Mouse (Mus musculus): Measurements from ENCODE around the gene 1110051M20Rik. TPM values are rescaled to one million over a fixed set of nuclear protein-coding genes. Genes with fewer than 3 reads are reported as not detected.

Gene 1110051M20Rik
- polyA plus RNA-seq, 2 experiments = 1.6 to 6.6 TPM

DNA sequence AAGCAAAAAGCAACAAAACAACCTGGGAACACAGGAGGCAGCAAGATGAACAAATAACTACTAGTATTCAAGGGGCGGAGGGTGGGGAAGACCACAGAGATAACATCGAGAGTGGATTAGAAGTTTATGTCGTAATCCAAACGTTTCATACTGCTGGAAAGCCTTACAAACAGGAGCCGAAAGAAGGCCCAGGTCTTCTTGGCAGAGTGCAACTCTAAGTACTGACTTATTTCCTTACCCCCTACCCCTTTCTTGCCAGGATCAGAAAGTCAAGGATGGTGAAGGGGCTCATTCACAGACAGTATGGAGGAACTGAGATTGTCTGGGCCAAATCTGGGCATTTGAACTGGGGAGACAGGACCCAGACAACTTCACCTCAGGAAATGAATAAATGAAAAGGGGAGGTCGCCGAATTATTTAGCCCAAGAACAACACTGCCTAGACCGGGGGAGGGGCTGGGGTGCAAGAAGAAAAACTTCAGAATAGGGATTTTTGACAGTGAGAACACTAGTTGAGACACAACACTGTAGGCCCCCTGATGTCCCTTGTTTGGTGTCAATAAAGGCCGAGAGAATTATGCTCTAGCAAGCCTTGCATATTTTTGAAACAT, 12.1 kb upstream of the 1110051M20Rik start:
- no peak overlapping the region for H3K9ac ChIP-seq (replicated peaks)
- H3K27me3 ChIP-seq (ENCODE audit: control insufficient read depth, insufficient read depth, low read length) = peaks cover 56% of the 10 kb centered on the region
- WGBS (ENCODE audit: insufficient replicate concordance) = 27% methylated on average over 9 of the region's 9 CpGs
- ATAC-seq (ENCODE audit: insufficient read depth) = peak; percentile 7; the same call in 1 of the 2 replicates
- H3K36me3 ChIP-seq (replicated peaks; ENCODE audit: control insufficient read depth, insufficient read depth, low read depth) = no peaks in the 10 kb centered on the region
- peak overlapping the region; percentile 71 for H3K4me2 ChIP-seq (ENCODE audit: low read depth)
- H3K4me3 ChIP-seq (ENCODE audit: insufficient read depth in 1 of 2, low read depth in 2 of 2, low read length in 2 of 2) = peak overlapping the region; percentile 14 to 62; a peak in 3 of 4 replicates
- H3K4me1 ChIP-seq (replicated peaks; ENCODE audit: control insufficient read depth in 2 of 2, insufficient read depth in 2 of 2, low read length in 1 of 2) = peaks cover 5 to 16% of the 10 kb centered on the region in 2 experiments
- no peaks in the 10 kb centered on the region; the same call in 1 of the 2 replicates for H3K9me3 ChIP-seq (ENCODE audit: control insufficient read depth, low read length)
- TF ChIP-seq EP300 (IDR thresholded peaks at IDR 0.05; ENCODE audit: low read depth) (no peak), CTCF (IDR thresholded peaks at IDR 0.05; ENCODE audit: low read depth) (no peak)
- DNase-seq (ENCODE audit: low read depth in 3 of 3, low spot score in 3 of 3) = no peak
- H3K27ac ChIP-seq = no peak overlapping the region

DNA sequence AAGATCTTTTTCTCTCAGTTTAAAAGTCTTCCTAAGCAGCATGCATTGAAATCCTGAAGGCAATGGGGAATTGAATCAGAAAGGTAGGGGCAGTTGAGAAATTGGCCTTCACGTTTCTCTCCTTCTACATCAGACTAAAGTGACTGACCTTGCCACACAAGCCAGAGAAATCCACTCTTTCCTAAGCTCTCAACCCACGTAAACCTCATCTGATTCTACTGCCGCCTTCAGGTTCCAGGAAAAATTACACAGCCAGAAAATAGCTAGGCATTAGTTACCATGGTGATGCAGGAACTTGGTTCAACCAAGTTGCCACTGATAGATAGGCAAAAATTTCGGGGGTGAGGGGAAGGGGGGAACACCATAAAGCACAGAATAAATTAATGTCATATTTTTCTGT, 11.3 kb upstream of the 1110051M20Rik start:
- no peak for ATAC-seq (ENCODE audit: insufficient read depth)
- WGBS (ENCODE audit: insufficient replicate concordance) = 4% methylated on average over 4 of the region's 4 CpGs

DNA sequence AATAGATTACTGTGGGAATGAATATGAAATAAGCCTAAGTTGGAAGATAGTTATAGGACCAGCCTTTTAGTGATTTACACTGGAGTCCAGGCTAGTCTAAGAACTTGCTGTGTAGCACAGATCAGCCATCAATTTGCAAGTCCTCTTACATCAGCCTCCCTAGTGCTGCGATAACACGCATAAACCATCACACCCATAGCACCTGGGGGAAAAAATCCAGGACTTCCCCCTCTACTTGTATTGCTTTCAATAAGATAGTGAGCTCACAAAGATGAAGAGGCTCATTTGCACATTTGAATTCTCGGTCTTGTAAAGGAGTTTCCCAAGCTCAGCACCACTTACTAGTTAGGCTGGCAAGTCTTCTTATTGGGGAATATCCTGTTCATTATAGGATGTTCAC, 9.9 kb upstream of the 1110051M20Rik start:
- DNase-seq (ENCODE audit: low read depth in 3 of 3, low spot score in 3 of 3) (no peak), ATAC-seq (ENCODE audit: insufficient read depth) (no peak)
- Histone ChIP-seq H3K4me1 (replicated peaks; ENCODE audit: control insufficient read depth in 2 of 2, insufficient read depth in 2 of 2, low read length in 1 of 2) (peaks cover 5 to 14% of the 10 kb centered on the region in 2 experiments), H3K4me3 (ENCODE audit: insufficient read depth in 1 of 2, low read depth in 2 of 2, low read length in 2 of 2) (no peak overlapping the region), H3K9me3 (ENCODE audit: control insufficient read depth, low read length) (no peaks in the 10 kb centered on the region), H3K4me2 (ENCODE audit: low read depth) (no peak overlapping the region), H3K9ac (replicated peaks) (no peak overlapping the region), H3K36me3 (replicated peaks; ENCODE audit: control insufficient read depth, insufficient read depth, low read depth) (no peaks in the 10 kb centered on the region), H3K27ac (no peak overlapping the region), H3K27me3 (ENCODE audit: control insufficient read depth, insufficient read depth, low read length) (peaks cover 46% of the 10 kb centered on the region)
- TF ChIP-seq CTCF (IDR thresholded peaks at IDR 0.05; ENCODE audit: low read depth) (no peak), EP300 (IDR thresholded peaks at IDR 0.05; ENCODE audit: low read depth) (no peak)
- WGBS (ENCODE audit: insufficient replicate concordance) = 66% methylated on average over 3 of the region's 3 CpGs

More for the DNA sequence above, 11.3 kb upstream of the 1110051M20Rik start:
- Histone ChIP-seq H3K9me3 (ENCODE audit: control insufficient read depth, low read length) (no peaks in the 10 kb centered on the region; the same call in 1 of the 2 replicates), H3K9ac (replicated peaks) (no peak overlapping the region), H3K27ac (no peak overlapping the region), H3K27me3 (ENCODE audit: control insufficient read depth, insufficient read depth, low read length) (peaks cover 56% of the 10 kb centered on the region), H3K4me2 (ENCODE audit: low read depth) (no peak overlapping the region), H3K36me3 (replicated peaks; ENCODE audit: control insufficient read depth, insufficient read depth, low read depth) (no peaks in the 10 kb centered on the region), H3K4me3 (ENCODE audit: insufficient read depth in 1 of 2, low read depth in 2 of 2, low read length in 2 of 2) (no peak overlapping the region), H3K4me1 (replicated peaks; ENCODE audit: control insufficient read depth in 2 of 2, insufficient read depth in 2 of 2, low read length in 1 of 2) (peaks cover 5 to 16% of the 10 kb centered on the region in 2 experiments)
- peak in 1 of 3 experiments; percentile 37 for DNase-seq (ENCODE audit: low read depth in 3 of 3, low spot score in 3 of 3)
- TF ChIP-seq CTCF (IDR thresholded peaks at IDR 0.05; ENCODE audit: low read depth) (peak; percentile 58), EP300 (IDR thresholded peaks at IDR 0.05; ENCODE audit: low read depth) (no peak)

DNA sequence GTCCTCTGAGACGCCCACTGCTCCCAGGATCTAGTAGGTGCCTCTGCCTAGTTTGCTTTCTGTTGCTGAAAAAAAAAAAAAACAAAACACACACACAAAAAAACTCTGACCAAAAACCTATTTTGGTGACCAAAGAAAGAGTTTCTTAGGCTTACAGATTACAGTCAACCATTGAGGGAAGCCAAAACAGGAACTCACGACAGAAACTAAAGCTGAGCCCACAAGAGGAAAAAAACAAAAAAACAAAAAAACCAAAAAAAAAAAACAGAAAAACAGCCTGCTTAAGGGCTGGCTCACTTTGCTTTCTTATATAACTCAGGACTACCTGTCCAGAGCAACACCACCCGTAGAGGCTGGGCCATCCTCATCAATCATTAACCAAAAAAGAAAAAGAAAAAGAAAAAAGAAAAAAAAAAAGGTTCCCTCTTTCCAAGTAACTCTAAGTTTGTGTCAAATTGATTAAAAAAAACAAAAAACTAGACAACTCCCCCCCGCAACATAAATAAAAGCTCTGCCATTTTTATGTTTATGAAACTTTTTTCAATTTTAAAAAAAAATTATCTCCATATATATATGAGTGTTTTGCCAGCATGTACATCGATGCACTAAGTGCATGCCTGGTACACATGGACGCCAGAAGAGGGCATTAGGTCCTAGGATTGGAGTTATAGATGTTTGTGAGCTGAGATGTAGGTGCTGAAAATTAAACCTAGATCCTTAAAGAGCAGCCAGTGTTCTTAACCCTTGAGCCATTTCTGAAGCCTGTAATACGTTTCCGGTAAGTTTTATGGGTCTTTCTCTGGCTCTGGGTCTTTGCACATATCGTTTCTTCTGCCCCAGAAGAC, 8.9 kb upstream of the 1110051M20Rik start:
- H3K4me1 ChIP-seq (replicated peaks; ENCODE audit: control insufficient read depth in 2 of 2, insufficient read depth in 2 of 2, low read length in 1 of 2) = peaks cover 5 to 14% of the 10 kb centered on the region in 2 experiments
- H3K9me3 ChIP-seq (ENCODE audit: control insufficient read depth, low read length) = no peaks in the 10 kb centered on the region
- no peak for DNase-seq (ENCODE audit: low read depth in 3 of 3, low spot score in 3 of 3)
- no peak overlapping the region for H3K4me3 ChIP-seq (ENCODE audit: insufficient read depth in 1 of 2, low read depth in 2 of 2, low read length in 2 of 2)
- no peak for TF ChIP-seq CTCF (IDR thresholded peaks at IDR 0.05; ENCODE audit: low read depth)
- TF ChIP-seq EP300 (IDR thresholded peaks at IDR 0.05; ENCODE audit: low read depth) = no peak
- no peaks in the 10 kb centered on the region for H3K36me3 ChIP-seq (replicated peaks; ENCODE audit: control insufficient read depth, insufficient read depth, low read depth)
- WGBS (ENCODE audit: insufficient replicate concordance) = 52% methylated on average over 9 of the region's 9 CpGs
- no peak overlapping the region for H3K27ac ChIP-seq
- H3K9ac ChIP-seq (replicated peaks) = no peak overlapping the region
- no peak overlapping the region for H3K4me2 ChIP-seq (ENCODE audit: low read depth)
- ATAC-seq (ENCODE audit: insufficient read depth) = no peak
- H3K27me3 ChIP-seq (ENCODE audit: control insufficient read depth, insufficient read depth, low read length) = peaks cover 36% of the 10 kb centered on the region

DNA sequence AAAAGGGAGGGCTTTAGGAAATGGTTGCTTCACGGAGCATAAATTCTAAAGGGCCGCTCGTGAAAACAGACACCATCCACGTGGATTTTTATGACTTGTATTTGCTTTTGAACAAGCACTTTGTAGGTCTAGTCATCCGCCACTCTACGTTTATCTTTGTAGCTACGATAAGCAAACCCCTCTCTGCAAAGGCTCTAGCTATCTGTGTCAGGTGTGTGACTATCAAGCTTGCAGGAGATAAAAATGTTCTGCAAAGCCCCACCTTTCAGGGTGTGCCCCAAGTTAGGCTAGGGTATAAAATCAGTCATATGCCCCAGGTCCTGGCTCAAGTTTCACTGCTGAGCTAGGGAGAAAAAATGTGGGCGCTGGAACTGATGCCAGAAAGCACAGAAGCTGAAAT, 8.2 kb upstream of the 1110051M20Rik start:
- 29% methylated on average over 8 of the region's 8 CpGs for whole genome bisulfite sequencing (ENCODE audit: insufficient replicate concordance)
- H3K27me3 ChIP-seq (ENCODE audit: control insufficient read depth, insufficient read depth, low read length) = peaks cover 28% of the 10 kb centered on the region
- H3K27ac ChIP-seq = no peak overlapping the region
- no peak for ATAC-seq (ENCODE audit: insufficient read depth)
- H3K9ac ChIP-seq (replicated peaks) = no peak overlapping the region
- TF ChIP-seq CTCF (IDR thresholded peaks at IDR 0.05; ENCODE audit: low read depth) (no peak), EP300 (IDR thresholded peaks at IDR 0.05; ENCODE audit: low read depth) (no peak)
- no peak for DNase-seq (ENCODE audit: low read depth in 3 of 3, low spot score in 3 of 3)
- H3K4me3 ChIP-seq (ENCODE audit: insufficient read depth in 1 of 2, low read depth in 2 of 2, low read length in 2 of 2) = no peak overlapping the region
- peak overlapping the region; percentile 20; the same call in 1 of the 2 replicates for H3K4me2 ChIP-seq (ENCODE audit: low read depth)
- H3K9me3 ChIP-seq (ENCODE audit: control insufficient read depth, low read length) = no peaks in the 10 kb centered on the region
- peaks cover 5 to 14% of the 10 kb centered on the region in 2 experiments for H3K4me1 ChIP-seq (replicated peaks; ENCODE audit: control insufficient read depth in 2 of 2, insufficient read depth in 2 of 2, low read length in 1 of 2)
- H3K36me3 ChIP-seq (replicated peaks; ENCODE audit: control insufficient read depth, insufficient read depth, low read depth) = no peaks in the 10 kb centered on the region

Data from liver, embryonic 14.5 days (tissue).